Mouse (Mus musculus) cerebellum, adult 2 months (tissue): ENCODE measurements around the gene Ybey.

Source experiments
- CTCF ChIP-seq: fragments of 200-500 bp; IDR thresholded peaks from 2 replicates; pipeline ENCODE4 v1.5.1; 2011; ENCODE audit warnings: low read depth, mild to moderate bottlenecking, control low read depth, low read length, moderate library complexity, borderline replicate concordance; ENCODE audit not compliant: insufficient read depth
- POLR2A ChIP-seq: fragments of 200-500 bp; IDR thresholded peaks from 2 replicates; pipeline ENCODE4 v1.6.1; 2011; ENCODE audit warnings: low read length, control low read depth, borderline replicate concordance; ENCODE audit not compliant: insufficient read depth

DNA sequence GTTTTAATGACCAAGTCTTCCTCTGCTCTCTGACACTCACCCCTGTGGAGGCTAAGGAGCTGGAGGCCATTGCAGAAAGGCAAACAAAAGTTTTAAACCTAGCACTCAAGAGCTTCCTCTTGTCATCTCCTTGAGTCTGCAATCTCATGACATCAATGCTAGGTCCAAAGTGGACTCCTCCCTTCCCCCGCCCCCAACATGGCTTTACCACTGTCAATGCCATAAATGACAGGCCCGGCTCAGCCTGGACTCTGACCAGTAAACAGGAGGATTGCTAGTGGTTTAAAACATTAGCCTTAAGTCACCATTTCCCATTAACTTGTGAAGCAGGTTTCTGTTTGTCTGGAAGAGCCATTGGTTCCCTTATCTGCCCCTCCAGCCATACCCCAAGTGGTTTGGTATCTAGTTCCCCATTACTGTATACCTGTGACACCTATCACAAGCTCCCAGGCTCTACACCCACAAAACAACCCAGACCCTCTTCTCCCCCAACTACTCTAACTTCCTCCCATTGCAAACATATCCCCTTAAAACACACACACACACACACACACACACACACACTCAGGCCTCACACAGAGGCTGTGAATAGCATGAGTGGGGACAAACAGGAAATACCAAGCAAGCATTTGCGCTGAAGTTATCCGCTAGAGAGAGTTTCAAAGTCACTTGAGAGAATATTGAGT lies 22.8 kb downstream of the Ybey start:
- TF ChIP-seq CTCF, result no peak
- TF ChIP-seq POLR2A, result no peak
